Mouse (Mus musculus): ENCODE measurements at regions not wholly inside any gene's neighbourhood (a gene's known extent, or its start where the extent isn't known, plus 50 kb on each side); places are given as distances from the start of the nearest gene placed in this dataset.
"Not testable (repeated sequence)": the region's sequence is repeated elsewhere in the genome, so short reads cannot be mapped to it uniquely, and the experiment has no call there.

- WGBS: 31% methylated on average over 2 of the region's 2 CpGs
- no peak for TF ChIP-seq CTCF (IDR thresholded peaks at IDR 0.05; ENCODE audit: insufficient read depth, low read depth, low read length)
- no peak for TF ChIP-seq POLR2A (IDR thresholded peaks at IDR 0.05; ENCODE audit: insufficient read depth, low read depth, low read length)
- H3K4me1 ChIP-seq (ENCODE audit: control insufficient read depth, insufficient read depth, low read length): no peaks in the 10 kb centered on the region
- no peak overlapping the region for H3K27ac ChIP-seq (ENCODE audit: insufficient read depth, low read depth, low read length)
- no peak overlapping the region for H3K4me3 ChIP-seq (ENCODE audit: insufficient read depth, low read depth, low read length)
Observed at GRCm38 (mm10) chr16:20975406-20975805, 178.4 kb downstream of the Teddm3 start.

- TF ChIP-seq POLR2A (IDR thresholded peaks at IDR 0.05; ENCODE audit: insufficient read depth, low read depth, low read length): no peak
- no peak for TF ChIP-seq CTCF (IDR thresholded peaks at IDR 0.05; ENCODE audit: insufficient read depth, low read depth, low read length)
- Histone ChIP-seq H3K4me3 (ENCODE audit: insufficient read depth, low read depth, low read length) (no peak overlapping the region), H3K4me1 (ENCODE audit: control insufficient read depth, insufficient read depth, low read length) (no peaks in the 10 kb centered on the region), H3K27ac (ENCODE audit: insufficient read depth, low read depth, low read length) (no peak overlapping the region)
Observed at GRCm38 (mm10) chr16:20972442-20972841, 181.4 kb downstream of the Teddm3 start.

GRCm38 (mm10) chr16:20958905-20959304, 194.9 kb downstream of the Teddm3 start:
- WGBS: 26% methylated on average over 10 of the region's 10 CpGs
- TF ChIP-seq CTCF (IDR thresholded peaks at IDR 0.05; ENCODE audit: insufficient read depth, low read depth, low read length) (no peak), POLR2A (IDR thresholded peaks at IDR 0.05; ENCODE audit: insufficient read depth, low read depth, low read length) (no peak)
- H3K27ac ChIP-seq (ENCODE audit: insufficient read depth, low read depth, low read length): no peak overlapping the region
- H3K4me1 ChIP-seq (ENCODE audit: control insufficient read depth, insufficient read depth, low read length): peaks cover 3% of the 10 kb centered on the region; the same call in 1 of the 2 replicates
- no peak overlapping the region for H3K4me3 ChIP-seq (ENCODE audit: insufficient read depth, low read depth, low read length)

- WGBS: 84% methylated on average over 1 of the region's 1 CpGs
- TF ChIP-seq CTCF (IDR thresholded peaks at IDR 0.05; ENCODE audit: insufficient read depth, low read depth, low read length): no peak
- no peak for TF ChIP-seq POLR2A (IDR thresholded peaks at IDR 0.05; ENCODE audit: insufficient read depth, low read depth, low read length)
- Histone ChIP-seq H3K27ac (ENCODE audit: insufficient read depth, low read depth, low read length) (no peak overlapping the region), H3K4me1 (ENCODE audit: control insufficient read depth, insufficient read depth, low read length) (no peaks in the 10 kb centered on the region), H3K4me3 (ENCODE audit: insufficient read depth, low read depth, low read length) (no peak overlapping the region)
Observed at GRCm38 (mm10) chr16:20936722-20937121, 202.4 kb upstream of the Thpo start.

- H3K4me3 ChIP-seq (ENCODE audit: insufficient read depth, low read depth, low read length); H3K27ac ChIP-seq (ENCODE audit: insufficient read depth, low read depth, low read length); H3K4me1 ChIP-seq (ENCODE audit: control insufficient read depth, insufficient read depth, low read length): not testable (repeated sequence)
Observed at GRCm38 (mm10) chr16:20934846-20935245, 200.5 kb upstream of the Thpo start.

GRCm38 (mm10) chr16:20930003-20930402, 195.7 kb upstream of the Thpo start:
- H3K4me1 ChIP-seq (ENCODE audit: control insufficient read depth, insufficient read depth, low read length); H3K27ac ChIP-seq (ENCODE audit: insufficient read depth, low read depth, low read length); H3K4me3 ChIP-seq (ENCODE audit: insufficient read depth, low read depth, low read length): not testable (repeated sequence)
- WGBS: 88% methylated on average over 5 of the region's 5 CpGs

GRCm38 (mm10) chr16:20925776-20926175, 191.5 kb upstream of the Thpo start:
- H3K27ac ChIP-seq (ENCODE audit: insufficient read depth, low read depth, low read length); H3K4me1 ChIP-seq (ENCODE audit: control insufficient read depth, insufficient read depth, low read length); H3K4me3 ChIP-seq (ENCODE audit: insufficient read depth, low read depth, low read length): not testable (repeated sequence)

GRCm38 (mm10) chr16:20910864-20911263, 176.6 kb upstream of the Thpo start:
- not testable (repeated sequence) for H3K4me1 ChIP-seq (ENCODE audit: control insufficient read depth, insufficient read depth, low read length); H3K4me3 ChIP-seq (ENCODE audit: insufficient read depth, low read depth, low read length); H3K27ac ChIP-seq (ENCODE audit: insufficient read depth, low read depth, low read length)
- WGBS: 87% methylated on average over 3 of the region's 3 CpGs

GRCm38 (mm10) chr16:20908467-20909351, 174.4 kb upstream of the Thpo start:
- not testable (repeated sequence) for H3K27ac ChIP-seq (ENCODE audit: insufficient read depth, low read depth, low read length); H3K4me1 ChIP-seq (ENCODE audit: control insufficient read depth, insufficient read depth, low read length); H3K4me3 ChIP-seq (ENCODE audit: insufficient read depth, low read depth, low read length)
- 44% methylated on average over 17 of the region's 18 CpGs for WGBS

GRCm38 (mm10) chr16:20895734-20896133, 161.4 kb upstream of the Thpo start:
- Histone ChIP-seq H3K4me1 (ENCODE audit: control insufficient read depth, insufficient read depth, low read length) (no peaks in the 10 kb centered on the region), H3K27ac (ENCODE audit: insufficient read depth, low read depth, low read length) (no peak overlapping the region), H3K4me3 (ENCODE audit: insufficient read depth, low read depth, low read length) (no peak overlapping the region)
- no peak for TF ChIP-seq CTCF (IDR thresholded peaks at IDR 0.05; ENCODE audit: insufficient read depth, low read depth, low read length)
- WGBS: 50% methylated on average over 2 of the region's 2 CpGs
